In genomic region chr2:154657486-154658237, GRCm38 (mm10) we compare ENCODE assay signal across 8 mouse cellular contexts. TPM values are rescaled to one million over a fixed set of nuclear protein-coding genes. Genes with fewer than 3 reads are reported as not detected.
DNase-seq lines count a peak whose midpoint lies in the region; ATAC-seq and TF ChIP-seq lines count a peak whose summit lies in the region.

No protein-coding gene starts in this region.

- ATAC-seq in hematopoietic stem cell, adult 5-6 weeks (replicated peaks in 1 of 2; ENCODE audit: insufficient read depth in 1 of 2, low FRiP score in 2 of 2, low TSS enrichment in 1 of 2, low read depth in 1 of 2, poor library complexity in 2 of 2, severe bottlenecking in 2 of 2): peak; percentile 81 to 83
- ATAC-seq in limb, embryonic 15.5 days (ENCODE audit: insufficient number of reproducible peaks, low FRiP score, low TSS enrichment, low read depth): no peak
- ATAC-seq in midbrain, embryonic 15.5 days (replicated peaks): peak; percentile 27

- no peaks in the 10 kb centered on the region for H3K27me3 ChIP-seq in limb, embryonic 15.5 days
- no peaks in the 10 kb centered on the region for H3K27me3 ChIP-seq in midbrain, embryonic 15.5 days (replicated peaks)

- peak overlapping the region; percentile 83 for H3K9ac ChIP-seq in limb, embryonic 15.5 days
- peak overlapping the region; percentile 70 for H3K9ac ChIP-seq in midbrain, embryonic 15.5 days

- peak overlapping the region; percentile 59 for H3K4me2 ChIP-seq in limb, embryonic 15.5 days
- peak overlapping the region; percentile 85 for H3K4me2 ChIP-seq in midbrain, embryonic 15.5 days

- no peaks in the 10 kb centered on the region for H3K9me3 ChIP-seq in limb, embryonic 15.5 days
- H3K9me3 ChIP-seq in midbrain, embryonic 15.5 days: no peaks in the 10 kb centered on the region

- H3K27ac ChIP-seq in embryonic fibroblast, embryonic 13.5 days (ENCODE audit: insufficient read depth, low read length): peak overlapping the region; percentile 82
- peak overlapping the region; percentile 93 for H3K27ac ChIP-seq in limb, embryonic 15.5 days
- peak overlapping the region; percentile 75 for H3K27ac ChIP-seq in midbrain, embryonic 15.5 days

- peaks cover 20% of the 10 kb centered on the region for H3K36me3 ChIP-seq in limb, embryonic 15.5 days
- 0 out of 2 replicates have a peak, but pooled peaks cover 6% of the 10 kb centered on the region for H3K36me3 ChIP-seq in midbrain, embryonic 15.5 days (replicated peaks)

- no peak for TF ChIP-seq CTCF in embryonic fibroblast, embryonic 13.5 days (IDR thresholded peaks at IDR 0.05; ENCODE audit: borderline replicate concordance, insufficient read depth, low read length)

- peak; percentile 69 for TF ChIP-seq POLR2A in embryonic fibroblast, embryonic 13.5 days (IDR thresholded peaks at IDR 0.05; ENCODE audit: low read depth, low read length)

- peaks cover 8% of the 10 kb centered on the region; the same call in 1 of the 2 replicates for H3K4me1 ChIP-seq in embryonic fibroblast, embryonic 13.5 days (ENCODE audit: control insufficient read depth, insufficient read depth, low read length)
- H3K4me1 ChIP-seq in limb, embryonic 15.5 days: peaks cover 16% of the 10 kb centered on the region
- H3K4me1 ChIP-seq in midbrain, embryonic 15.5 days: peaks cover 32% of the 10 kb centered on the region

- 7% methylated on average over 12 of the region's 12 CpGs for WGBS in limb, embryonic 15.5 days
- 17% methylated on average over 12 of the region's 12 CpGs for WGBS in midbrain, embryonic 15.5 days

- peak overlapping the region; percentile 96 for H3K4me3 ChIP-seq in embryonic fibroblast, embryonic 13.5 days (ENCODE audit: insufficient read depth, low read length)
- H3K4me3 ChIP-seq in limb, embryonic 15.5 days: peak overlapping the region; percentile 81
- peak overlapping the region; percentile 59 for H3K4me3 ChIP-seq in midbrain, embryonic 15.5 days

- peak; percentile 66 for DNase-seq in urinary bladder, postnatal 14 days (ENCODE audit: low spot score)
- DNase-seq in urinary bladder, adult 2 months (ENCODE audit: low spot score): no peak
- DNase-seq in thymus, postnatal 36 days: peak; percentile 21 to 39
- DNase-seq in cerebellum, postnatal 4 days (ENCODE audit: low spot score in 2 of 2): no peak

RNA-seq across cellular contexts. Expression of gene Chmp4b, which starts 6.2 kb away (rescaled TPM):
- polyA plus RNA-seq in urinary bladder, adult 2 months (2012; rRNA removed): 260 and 272 TPM in 2 replicates
- polyA plus RNA-seq in embryonic fibroblast, embryonic 13.5 days (2011; ENCODE audit: insufficient read length, low read depth, missing spikeins): 150 and 153 TPM in 2 replicates
- total RNA-seq in hematopoietic stem cell, adult 5-6 weeks (2017): 98.4 and 114 TPM in 2 replicates
- polyA plus RNA-seq in limb, embryonic 15.5 days (2015; fragmentation: Nextera tagmentation; extraction: Ambion mirVana): 31.6 and 36.9 TPM in 2 replicates
- 27.9 and 28.4 TPM in 2 replicates for polyA plus RNA-seq in midbrain, embryonic 15.5 days (2015; fragmentation: Nextera tagmentation; extraction: Ambion mirVana)

RNA-seq across cellular contexts. Expression of gene 4930519P11Rik, which starts 44.4 kb away (rescaled TPM):
- polyA plus RNA-seq in urinary bladder, adult 2 months (2012; rRNA removed): 0.43 and 0.49 TPM in 2 replicates
- polyA plus RNA-seq in embryonic fibroblast, embryonic 13.5 days (2011; ENCODE audit: insufficient read length, low read depth, missing spikeins): not detected in 2 replicates
- not detected in 2 replicates for total RNA-seq in hematopoietic stem cell, adult 5-6 weeks (2017)
- 0.67 TPM in 1 of 2 replicates, not detected in the other for polyA plus RNA-seq in limb, embryonic 15.5 days (2015; fragmentation: Nextera tagmentation; extraction: Ambion mirVana)
- polyA plus RNA-seq in midbrain, embryonic 15.5 days (2015; fragmentation: Nextera tagmentation; extraction: Ambion mirVana): 0.50 and 0.78 TPM in 2 replicates

RNA-seq across cellular contexts. Expression of gene Zfp341, which starts 44.6 kb away (rescaled TPM):
- polyA plus RNA-seq in urinary bladder, adult 2 months (2012; rRNA removed): 3.6 and 3.7 TPM in 2 replicates
- 1.8 and 1.9 TPM in 2 replicates for polyA plus RNA-seq in embryonic fibroblast, embryonic 13.5 days (2011; ENCODE audit: insufficient read length, low read depth, missing spikeins)
- 0.69 and 1.9 TPM in 2 replicates for total RNA-seq in hematopoietic stem cell, adult 5-6 weeks (2017)
- polyA plus RNA-seq in limb, embryonic 15.5 days (2015; fragmentation: Nextera tagmentation; extraction: Ambion mirVana): 1.2 and 1.5 TPM in 2 replicates
- polyA plus RNA-seq in midbrain, embryonic 15.5 days (2015; fragmentation: Nextera tagmentation; extraction: Ambion mirVana): 2.6 and 3.1 TPM in 2 replicates

RNA-seq across cellular contexts. Expression of gene Pxmp4, which starts 54.2 kb away (rescaled TPM):
- 34.3 and 37.0 TPM in 2 replicates for polyA plus RNA-seq in urinary bladder, adult 2 months (2012; rRNA removed)
- polyA plus RNA-seq in embryonic fibroblast, embryonic 13.5 days (2011; ENCODE audit: insufficient read length, low read depth, missing spikeins): 11.8 and 13.2 TPM in 2 replicates
- 12.6 and 17.2 TPM in 2 replicates for total RNA-seq in hematopoietic stem cell, adult 5-6 weeks (2017)
- polyA plus RNA-seq in limb, embryonic 15.5 days (2015; fragmentation: Nextera tagmentation; extraction: Ambion mirVana): 30.8 and 32.3 TPM in 2 replicates
- 15.7 and 15.9 TPM in 2 replicates for polyA plus RNA-seq in midbrain, embryonic 15.5 days (2015; fragmentation: Nextera tagmentation; extraction: Ambion mirVana)

Comparison
In these comparisons a context has a peak if more than half of its experiments do, and no peak if none do; other contexts are left out.
1. DNase-seq: peak in urinary bladder, postnatal 14 days (single experiment) and thymus, postnatal 36 days (2 of 2); none in urinary bladder, adult 2 months (single experiment) and cerebellum, postnatal 4 days (0 of 2).
2. Peak in every context shown above with its lines, with median percentiles within 50 percentile points of each other: H3K27ac ChIP-seq and H3K4me3 ChIP-seq.